Mouse (Mus musculus) kidney, embryonic 16.5 days (tissue): Measurements from ENCODE around the gene Swt1. TPM values are rescaled to one million over a fixed set of nuclear protein-coding genes. Genes with fewer than 3 reads are reported as not detected.

Source experiments
- ATAC-seq: fragments of 200-750 bp; cut with Nextera tagmentation; 2 replicates; pipeline ENCODE4 v1.8.0; 2017; ENCODE audit warnings: moderate TSS enrichment; ENCODE audit not compliant: low FRiP score, low TSS enrichment
- H3K27ac ChIP-seq: fragments of 300-500 bp; sonication (generic); 2 replicates; pipeline ENCODE4 v1.5.1; 2014; ENCODE audit warnings: low read length
- H3K27me3 ChIP-seq: fragments of 300-500 bp; sonication (generic); 2 replicates; pipeline ENCODE4 v1.6.1; 2014; ENCODE audit warnings: low read length, control low read depth, mixed read lengths; ENCODE audit not compliant: insufficient read depth
- H3K36me3 ChIP-seq: fragments of 300-500 bp; sonication (generic); 2 replicates; pipeline ENCODE4 v1.6.1; 2014; ENCODE audit warnings: low read length, control low read depth, mixed read lengths; ENCODE audit not compliant: insufficient read depth
- H3K4me1 ChIP-seq: fragments of 300-500 bp; sonication (generic); 2 replicates; pipeline ENCODE4 v1.6.1; 2014; ENCODE audit warnings: low read length, control low read depth, mixed read lengths; ENCODE audit not compliant: insufficient read depth
- H3K4me2 ChIP-seq: fragments of 300-500 bp; sonication (generic); replicated peaks from 2 replicates; pipeline ENCODE4 v1.6.1; 2014; ENCODE audit warnings: low read depth, low read length
- H3K4me3 ChIP-seq: fragments of 300-500 bp; sonication (generic); 2 replicates; pipeline ENCODE4 v1.5.1; 2014; ENCODE audit warnings: mild to moderate bottlenecking, low read length
- H3K9ac ChIP-seq: fragments of 300-500 bp; sonication (generic); replicated peaks from 2 replicates; pipeline ENCODE4 v1.6.1; 2014; ENCODE audit warnings: low read length
- H3K9me3 ChIP-seq: fragments of 300-500 bp; sonication (generic); 2 replicates; pipeline ENCODE4 v1.6.1; 2016; ENCODE audit warnings: low read length, control low read depth
- WGBS: fragments of 180-500 bp; shearing (Covaris S2); extraction: QIAGEN DNeasy Blood & Tissue Kit; methylation state at CpG from one replicate; pipeline ENCODE4 v1.1.7; 2014; 5-methylcytosine and 5-hydroxymethylcytosine counted together
- polyA plus RNA-seq: library from polyadenylated mRNA; unstranded; fragments of >200 nt; fragmentation: Nextera tagmentation; extraction: Ambion mirVana; gene quantifications from 2 replicates; pipeline ENCODE4 v1.2.1, GENCODE M21; 2015

Gene Swt1
- polyA plus RNA-seq, 1 experiment from 2014 or later: 17.1 TPM

DNA sequence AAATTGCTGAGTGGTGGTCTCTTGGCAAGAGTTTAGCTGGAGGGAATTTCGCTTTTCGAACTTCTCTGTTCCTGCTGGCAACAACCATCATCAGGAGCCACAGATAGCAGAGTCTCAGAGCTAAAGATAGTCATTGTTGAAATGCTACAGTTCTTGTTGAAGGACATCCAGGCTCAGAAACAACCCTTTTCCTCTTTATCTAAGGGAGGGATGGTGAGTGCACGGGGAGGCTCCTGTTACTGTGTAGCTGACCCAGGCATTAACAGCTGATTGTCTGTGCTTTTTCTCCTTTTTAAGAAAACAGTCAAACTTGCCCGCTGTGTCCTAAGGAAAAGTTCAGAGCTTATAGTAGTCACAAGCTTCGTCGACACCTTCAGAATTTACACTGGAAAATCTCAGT lies 7.2 kb upstream of the Swt1 start:
- Histone ChIP-seq H3K36me3 (peaks cover 46% of the 10 kb centered on the region), H3K4me3 (no peak overlapping the region), H3K4me2 (no peak overlapping the region), H3K4me1 (no peaks in the 10 kb centered on the region), H3K9me3 (no peaks in the 10 kb centered on the region), H3K27me3 (no peaks in the 10 kb centered on the region), H3K27ac (no peak overlapping the region), H3K9ac (no peak overlapping the region)
- ATAC-seq: no peak
- WGBS: 88% methylated on average over 6 of the region's 6 CpGs

DNA sequence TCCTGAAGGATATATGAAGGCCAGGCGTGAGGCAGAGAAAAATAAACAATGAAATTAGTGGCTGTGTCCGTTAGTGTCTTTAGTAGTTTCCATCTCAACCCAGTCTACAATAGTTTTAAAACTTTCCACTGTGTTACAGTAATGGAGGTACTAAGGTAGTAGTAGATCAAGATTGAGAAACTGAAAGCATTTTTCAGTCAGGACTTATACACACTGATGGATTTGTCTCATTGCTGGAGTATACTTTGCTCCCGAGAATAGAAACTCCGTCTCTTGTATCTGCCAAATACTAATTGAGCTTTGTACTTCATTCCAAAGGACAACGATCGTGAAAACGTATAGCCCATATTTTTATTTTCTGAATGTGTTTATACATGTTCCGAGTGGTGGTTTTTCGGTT lies 1.1 kb upstream of the Swt1 start:
- H3K27me3 ChIP-seq: no peaks in the 10 kb centered on the region
- ATAC-seq: no peak
- 37% methylated on average over 9 of the region's 9 CpGs for WGBS
- peak overlapping the region; percentile 94 for H3K9ac ChIP-seq
- peak overlapping the region; percentile 98 for H3K27ac ChIP-seq
- H3K4me1 ChIP-seq: peaks cover 14% of the 10 kb centered on the region
- H3K4me2 ChIP-seq: peak overlapping the region; percentile 48
- H3K9me3 ChIP-seq: no peaks in the 10 kb centered on the region
- H3K36me3 ChIP-seq: peaks cover 9% of the 10 kb centered on the region; the same call in 1 of the 2 replicates
- peak overlapping the region; percentile 88 for H3K4me3 ChIP-seq

DNA sequence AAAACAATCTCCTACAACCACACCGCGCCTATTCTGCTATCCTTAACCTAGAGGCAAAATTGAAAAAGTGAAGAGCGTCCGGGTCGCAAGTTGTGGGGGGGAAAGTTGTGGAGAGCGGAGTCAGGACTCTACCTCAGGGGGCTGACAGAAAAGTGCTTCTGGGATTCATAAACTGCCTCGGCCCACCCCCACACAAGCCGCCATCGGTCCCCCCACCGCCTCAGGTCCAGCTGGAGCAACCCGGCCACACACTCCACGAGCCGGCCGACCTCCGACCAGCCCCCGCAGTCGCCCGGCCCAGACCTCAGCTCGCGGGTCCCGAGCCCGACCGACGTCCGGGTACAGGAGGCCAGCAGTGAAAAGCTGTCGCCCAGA lies 380 bp downstream of the Swt1 start:
- H3K9ac ChIP-seq: peak overlapping the region; percentile 94
- peak; percentile 76 for ATAC-seq

DNA sequence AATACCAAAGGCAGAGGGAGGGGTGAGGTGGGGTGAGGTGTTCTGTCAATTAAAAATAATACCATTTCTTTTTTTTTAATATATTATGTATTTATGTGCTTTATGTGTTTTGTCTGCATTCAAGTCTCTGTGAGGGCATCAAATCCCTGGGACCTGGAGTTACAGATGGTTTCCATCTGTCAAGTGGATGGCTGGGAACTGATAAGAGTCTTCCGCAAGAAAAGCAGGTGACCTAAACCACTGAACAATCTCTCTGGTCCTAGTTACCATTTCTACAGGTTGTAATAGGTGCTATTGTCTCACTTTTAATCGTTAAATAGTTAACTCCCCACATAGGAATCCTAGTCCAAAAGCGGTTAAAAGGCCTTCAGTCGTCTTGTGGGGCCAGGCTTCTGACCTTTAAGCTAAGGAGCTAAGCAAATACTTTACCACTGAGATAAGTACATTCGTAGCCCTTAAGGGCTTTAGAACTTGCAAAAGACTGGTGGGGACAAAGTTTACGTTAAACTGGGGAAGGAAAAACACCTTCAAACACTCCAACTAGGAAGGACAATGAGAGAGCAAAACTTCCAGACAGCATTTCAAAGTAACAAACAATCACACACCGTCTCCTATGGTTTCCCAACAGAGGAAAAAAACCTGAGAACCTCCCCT lies 1.2 kb downstream of the Swt1 start:
- Histone ChIP-seq H3K4me2 (peak overlapping the region; percentile 63), H3K27me3 (no peaks in the 10 kb centered on the region), H3K9ac (peak overlapping the region; percentile 94), H3K27ac (peak overlapping the region; percentile 41; the same call in 1 of the 2 replicates), H3K36me3 (0 out of 2 replicates have a peak, but pooled peaks cover 4% of the 10 kb centered on the region), H3K4me3 (peak overlapping the region; percentile 88), H3K9me3 (no peaks in the 10 kb centered on the region), H3K4me1 (peaks cover 14% of the 10 kb centered on the region)
- WGBS: 19% methylated on average over 7 of the region's 7 CpGs
- ATAC-seq: no peak

More for the DNA sequence above, 380 bp downstream of the Swt1 start:
- H3K36me3 ChIP-seq: no peaks in the 10 kb centered on the region
- H3K4me1 ChIP-seq: peaks cover 14% of the 10 kb centered on the region
- peak overlapping the region; percentile 88 for H3K27ac ChIP-seq
- H3K27me3 ChIP-seq: no peaks in the 10 kb centered on the region
- H3K4me3 ChIP-seq: peak overlapping the region; percentile 88
- under 1% methylated on average over 26 of the region's 26 CpGs for WGBS
- H3K4me2 ChIP-seq: peak overlapping the region; percentile 63
- H3K9me3 ChIP-seq: no peaks in the 10 kb centered on the region

DNA sequence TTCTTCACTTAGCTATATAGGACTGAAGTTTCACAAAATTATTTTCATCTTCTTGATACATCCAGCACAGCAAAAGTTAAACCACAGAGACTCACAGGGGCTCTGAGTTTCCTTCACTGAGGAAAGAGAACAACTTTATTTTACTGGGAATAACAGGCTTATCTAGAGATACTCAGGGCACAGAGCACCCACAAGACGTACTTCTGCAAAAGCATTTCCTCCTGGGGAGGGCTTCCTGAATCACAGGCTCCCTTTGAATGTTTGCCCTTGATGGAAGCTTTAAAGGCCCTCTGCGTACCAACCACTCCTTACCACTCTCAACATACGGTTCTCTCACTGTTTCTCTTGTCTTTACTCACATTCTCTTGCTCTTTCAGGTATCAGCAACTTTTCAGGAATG lies 6.1 kb downstream of the Swt1 start:
- no peaks in the 10 kb centered on the region for H3K9me3 ChIP-seq
- H3K4me3 ChIP-seq: no peak overlapping the region
- H3K27me3 ChIP-seq: no peaks in the 10 kb centered on the region
- peaks cover 5% of the 10 kb centered on the region for H3K4me1 ChIP-seq
- H3K9ac ChIP-seq: no peak overlapping the region
- 91% methylated on average over 3 of the region's 3 CpGs for WGBS
- no peak for ATAC-seq
- H3K36me3 ChIP-seq: peaks cover 19% of the 10 kb centered on the region
- no peak overlapping the region for H3K4me2 ChIP-seq
- no peak overlapping the region for H3K27ac ChIP-seq

DNA sequence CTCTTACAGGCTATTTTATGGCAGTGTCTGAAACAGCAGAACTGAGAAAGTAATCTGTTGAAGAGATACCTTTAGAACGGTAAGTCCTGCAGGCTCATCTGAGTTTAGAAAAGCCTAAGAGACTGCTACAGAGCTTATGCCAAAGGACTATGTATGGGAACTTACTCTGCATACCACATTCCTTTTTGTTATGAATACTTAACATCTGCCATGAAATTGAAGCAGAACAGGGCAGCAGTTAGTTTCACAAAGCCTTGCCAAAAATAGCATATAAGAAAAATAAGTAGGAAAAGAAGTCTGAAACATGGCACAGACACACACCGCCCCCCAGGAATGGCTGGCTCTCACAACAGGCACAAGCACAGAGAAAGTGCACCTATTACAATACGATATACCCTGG lies 18.4 kb downstream of the Swt1 start:
- ATAC-seq: no peak
- Histone ChIP-seq H3K27ac (no peak overlapping the region), H3K27me3 (no peaks in the 10 kb centered on the region), H3K9me3 (no peaks in the 10 kb centered on the region), H3K4me2 (no peak overlapping the region), H3K4me3 (no peak overlapping the region), H3K36me3 (peaks cover 5% of the 10 kb centered on the region), H3K4me1 (no peaks in the 10 kb centered on the region), H3K9ac (no peak overlapping the region)
- 91% methylated on average over 3 of the region's 3 CpGs for WGBS

DNA sequence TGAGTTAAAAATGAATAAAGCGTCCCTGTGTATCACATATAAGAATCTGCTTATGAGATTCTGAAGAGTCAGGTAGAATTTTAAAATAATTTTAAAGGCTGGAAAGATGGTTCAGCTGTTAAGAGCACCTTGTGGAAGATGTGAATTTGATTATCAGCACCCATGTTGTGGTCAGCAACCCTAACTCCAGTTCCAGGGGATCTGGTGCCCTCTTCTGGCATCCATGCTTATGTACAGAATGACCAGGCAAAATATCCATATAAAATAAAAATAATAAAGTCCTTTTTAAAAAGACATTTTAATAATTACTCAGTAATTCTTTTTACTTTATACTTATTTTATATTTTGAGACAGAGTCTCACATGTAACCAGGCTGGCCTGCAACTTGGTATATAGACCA lies 38.2 kb downstream of the Swt1 start:
- H3K4me2 ChIP-seq: no peak overlapping the region
- 98% methylated on average over 1 of the region's 1 CpGs for WGBS
- no peak for ATAC-seq
- H3K27ac ChIP-seq: no peak overlapping the region
- H3K27me3 ChIP-seq: no peaks in the 10 kb centered on the region
- H3K36me3 ChIP-seq: peaks cover 7% of the 10 kb centered on the region; the same call in 1 of the 2 replicates
- no peak overlapping the region for H3K4me3 ChIP-seq
- H3K9ac ChIP-seq: no peak overlapping the region
- H3K4me1 ChIP-seq: no peaks in the 10 kb centered on the region
- no peaks in the 10 kb centered on the region for H3K9me3 ChIP-seq

DNA sequence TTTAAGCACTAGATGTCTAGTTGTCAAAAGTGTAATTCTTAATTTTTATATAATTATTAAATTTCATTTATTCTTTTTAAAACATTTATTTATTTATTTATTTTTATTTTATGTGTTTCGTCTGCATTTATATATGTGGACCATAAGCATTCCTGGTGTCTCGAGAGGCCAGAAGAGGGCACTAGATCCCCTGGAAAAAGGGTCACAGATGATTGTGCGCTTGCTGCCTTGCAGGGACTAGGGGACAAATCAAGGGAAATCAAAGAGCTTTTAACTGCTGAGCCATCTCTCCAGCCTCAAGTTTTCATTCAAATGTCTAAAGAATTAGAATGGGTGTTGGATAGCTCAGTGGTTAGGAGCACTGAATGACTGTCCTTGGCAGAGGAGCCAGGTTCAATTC lies 50.9 kb downstream of the Swt1 start:
- H3K4me2 ChIP-seq: no peak overlapping the region
- ATAC-seq: no peak
- no peaks in the 10 kb centered on the region for H3K4me1 ChIP-seq
- H3K27me3 ChIP-seq: no peaks in the 10 kb centered on the region
- H3K9me3 ChIP-seq: no peaks in the 10 kb centered on the region
- 91% methylated on average over 3 of the region's 3 CpGs for WGBS
- no peak overlapping the region for H3K4me3 ChIP-seq
- H3K9ac ChIP-seq: no peak overlapping the region
- H3K27ac ChIP-seq: no peak overlapping the region
- H3K36me3 ChIP-seq: peaks cover 10% of the 10 kb centered on the region; the same call in 1 of the 2 replicates

DNA sequence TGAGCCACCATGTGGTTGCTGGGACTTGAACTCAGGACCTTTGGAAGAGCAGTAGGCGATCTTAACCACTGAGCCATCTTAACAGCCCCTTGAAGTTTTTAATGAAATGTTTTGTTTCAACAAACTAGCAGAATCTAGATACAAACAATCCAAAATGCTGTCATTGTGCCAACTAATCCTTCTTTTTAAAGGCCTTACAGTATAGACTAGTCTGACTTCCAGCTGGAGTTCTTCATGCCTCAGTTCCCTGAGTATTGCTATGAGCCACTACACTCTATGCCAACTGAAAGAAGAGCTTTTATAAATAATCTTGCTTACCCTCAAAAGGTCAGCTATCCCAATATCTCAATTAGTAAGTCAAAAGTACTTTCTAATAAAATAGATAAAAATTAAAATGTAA lies 55.4 kb downstream of the Swt1 start:
- Histone ChIP-seq H3K9ac (no peak overlapping the region), H3K36me3 (peaks cover 27% of the 10 kb centered on the region), H3K27me3 (no peaks in the 10 kb centered on the region), H3K9me3 (no peaks in the 10 kb centered on the region), H3K4me2 (no peak overlapping the region), H3K4me3 (no peak overlapping the region), H3K4me1 (no peaks in the 10 kb centered on the region), H3K27ac (no peak overlapping the region)
- WGBS: 91% methylated on average over 1 of the region's 1 CpGs
- ATAC-seq: no peak

DNA sequence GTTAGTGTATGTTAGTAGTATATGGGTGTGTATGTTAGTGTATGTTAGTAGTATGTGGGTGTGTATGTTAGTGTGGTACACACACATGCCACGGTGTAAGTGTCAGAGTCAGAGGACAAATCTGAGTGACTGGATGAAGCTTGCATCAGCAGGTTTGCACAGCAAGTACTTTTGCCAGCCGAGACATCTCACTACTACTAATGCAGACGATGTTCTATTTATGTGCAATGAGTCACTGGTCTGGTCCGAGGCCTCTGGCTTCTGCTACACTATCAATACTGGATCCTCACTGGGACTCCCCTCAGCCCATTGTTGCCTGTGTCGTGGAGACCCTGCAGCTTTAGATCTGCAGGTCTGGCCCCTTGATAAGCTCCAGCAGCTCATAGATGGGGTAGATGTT lies 56.7 kb downstream of the Swt1 start:
- Histone ChIP-seq H3K36me3 (peaks cover 24% of the 10 kb centered on the region), H3K27me3 (no peaks in the 10 kb centered on the region), H3K4me2 (no peak overlapping the region), H3K9me3 (no peaks in the 10 kb centered on the region), H3K9ac (no peak overlapping the region), H3K4me1 (no peaks in the 10 kb centered on the region), H3K27ac (no peak overlapping the region), H3K4me3 (no peak overlapping the region)
- no peak for ATAC-seq
- WGBS: 87% methylated on average over 5 of the region's 5 CpGs
